Mouse (Mus musculus): ENCODE measurements around the gene Spata5.
"Not testable (repeated sequence)": the region's sequence is repeated elsewhere in the genome, so short reads cannot be mapped to it uniquely, and the experiment has no call there.

Spata5 gene

GRCm38 (mm10) chr3:37569661-37570566, 150.2 kb downstream of the Spata5 start:
- DNase-seq (ENCODE audit: low read depth, low spot score), result no peak

GRCm38 (mm10) chr3:37571633-37572032, 151.9 kb downstream of the Spata5 start:
- no peak for DNase-seq (ENCODE audit: low read depth, low spot score)

- no peak for DNase-seq (ENCODE audit: low read depth, low spot score)
These were observed 152.4 kb downstream of the Spata5 start for GRCm38 (mm10) chr3:37572066-37572465.

GRCm38 (mm10) chr3:37576840-37577239, 157.1 kb downstream of the Spata5 start:
- DNase-seq (ENCODE audit: low read depth, low spot score), result no peak

GRCm38 (mm10) chr3:37577706-37578105, 158.0 kb downstream of the Spata5 start:
- DNase-seq (ENCODE audit: low read depth, low spot score), result no peak

GRCm38 (mm10) chr3:37584576-37584975, 164.9 kb downstream of the Spata5 start:
- DNase-seq (ENCODE audit: low read depth, low spot score), result no peak

- DNase-seq (ENCODE audit: low read depth, low spot score), result no peak
These were observed 166.5 kb downstream of the Spata5 start for GRCm38 (mm10) chr3:37585967-37586730.

GRCm38 (mm10) chr3:37586731-37587578, 167.3 kb downstream of the Spata5 start:
- DNase-seq (ENCODE audit: low read depth, low spot score), result no peak

GRCm38 (mm10) chr3:37595721-37596120, 176.0 kb downstream of the Spata5 start:
- DNase-seq (ENCODE audit: low read depth, low spot score), result no peak

- no peak for DNase-seq (ENCODE audit: low read depth, low spot score)
These were observed 176.8 kb downstream of the Spata5 start for GRCm38 (mm10) chr3:37596519-37596918.

- no peak for DNase-seq (ENCODE audit: low read depth, low spot score)
These were observed 177.5 kb downstream of the Spata5 start for GRCm38 (mm10) chr3:37597200-37597599.

- not testable (repeated sequence) for DNase-seq (ENCODE audit: low read depth, low spot score)
These were observed 179.9 kb downstream of the Spata5 start for GRCm38 (mm10) chr3:37599641-37600040.

- DNase-seq (ENCODE audit: low read depth, low spot score), result no peak
These were observed 182.7 kb downstream of the Spata5 start for GRCm38 (mm10) chr3:37602356-37602755.

- DNase-seq (ENCODE audit: low read depth, low spot score), result no peak
These were observed 183.2 kb downstream of the Spata5 start for GRCm38 (mm10) chr3:37602890-37603289.

- DNase-seq (ENCODE audit: low read depth, low spot score), result no peak
These were observed 183.8 kb downstream of the Spata5 start for GRCm38 (mm10) chr3:37603541-37603940.

- DNase-seq (ENCODE audit: low read depth, low spot score), result no peak
These were observed 185.5 kb downstream of the Spata5 start for GRCm38 (mm10) chr3:37604976-37605875.

GRCm38 (mm10) chr3:37605876-37606238, 186.2 kb downstream of the Spata5 start:
- no peak for DNase-seq (ENCODE audit: low read depth, low spot score)

GRCm38 (mm10) chr3:37608926-37609325, 189.2 kb downstream of the Spata5 start:
- DNase-seq (ENCODE audit: low read depth, low spot score), result no peak

- DNase-seq (ENCODE audit: low read depth, low spot score), result no peak
These were observed 191.0 kb downstream of the Spata5 start for GRCm38 (mm10) chr3:37610670-37611069.

- DNase-seq (ENCODE audit: low read depth, low spot score), result no peak
These were observed 194.0 kb downstream of the Spata5 start for GRCm38 (mm10) chr3:37613722-37614121.

All from WW6 (cell line).